Mouse (Mus musculus): Measurements from ENCODE around the gene Alk. TPM values are rescaled to one million over a fixed set of nuclear protein-coding genes. Genes with fewer than 3 reads are reported as not detected.
A peak's percentile ranks its signal among the peaks of the same experiment; 100 is the strongest.

Gene Alk
- polyA plus RNA-seq, 1 experiment from 2014 or later = 0.61 TPM

- no peak overlapping the region for H3K4me3 ChIP-seq (ENCODE audit: low read depth, low read length)
- no peak overlapping the region for H3K4me2 ChIP-seq (replicated peaks; ENCODE audit: low read depth)
- no peak for DNase-seq (ENCODE audit: low spot score)
- H3K4me1 ChIP-seq (replicated peaks; ENCODE audit: control insufficient read depth, insufficient read depth) = no peaks in the 10 kb centered on the region
- H3K9ac ChIP-seq (ENCODE audit: low read length) = no peak overlapping the region
- TF ChIP-seq CTCF (IDR thresholded peaks at IDR 0.05; ENCODE audit: low read depth) (no peak), EP300 (optimal IDR thresholded peaks at IDR 0.05) (no peak)
- H3K9me3 ChIP-seq (ENCODE audit: control insufficient read depth, low read length) = no peaks in the 10 kb centered on the region
- H3K36me3 ChIP-seq (ENCODE audit: control insufficient read depth, insufficient read depth, low read length) = no peaks in the 10 kb centered on the region
- 70% methylated on average over 4 of the region's 4 CpGs for WGBS
- H3K27me3 ChIP-seq (ENCODE audit: control insufficient read depth, insufficient read depth, low read length) = no peaks in the 10 kb centered on the region
- H3K27ac ChIP-seq (replicated peaks) = no peak overlapping the region
- ATAC-seq (ENCODE audit: low FRiP score, low TSS enrichment) = no peak
These were observed 627.8 kb downstream of the Alk start for GRCm38 (mm10) chr17:71976661-71977060.

GRCm38 (mm10) chr17:71973704-71974103 lies 630.7 kb downstream of the Alk start:
- H3K9ac ChIP-seq (ENCODE audit: low read length) = no peak overlapping the region
- H3K27me3 ChIP-seq (ENCODE audit: control insufficient read depth, insufficient read depth, low read length) = no peaks in the 10 kb centered on the region
- TF ChIP-seq EP300 (optimal IDR thresholded peaks at IDR 0.05) (no peak), CTCF (IDR thresholded peaks at IDR 0.05; ENCODE audit: low read depth) (no peak)
- ATAC-seq (ENCODE audit: low FRiP score, low TSS enrichment) = no peak
- WGBS = 81% methylated on average over 7 of the region's 7 CpGs
- H3K27ac ChIP-seq (replicated peaks) = no peak overlapping the region
- H3K36me3 ChIP-seq (ENCODE audit: control insufficient read depth, insufficient read depth, low read length) = no peaks in the 10 kb centered on the region
- no peak for DNase-seq (ENCODE audit: low spot score)
- H3K4me1 ChIP-seq (replicated peaks; ENCODE audit: control insufficient read depth, insufficient read depth) = no peaks in the 10 kb centered on the region
- no peaks in the 10 kb centered on the region for H3K9me3 ChIP-seq (ENCODE audit: control insufficient read depth, low read length)
- no peak overlapping the region for H3K4me3 ChIP-seq (ENCODE audit: low read depth, low read length)
- no peak overlapping the region for H3K4me2 ChIP-seq (replicated peaks; ENCODE audit: low read depth)

GRCm38 (mm10) chr17:71967356-71967755 lies 637.1 kb downstream of the Alk start:
- no peak for TF ChIP-seq CTCF (IDR thresholded peaks at IDR 0.05; ENCODE audit: low read depth)
- TF ChIP-seq EP300 (optimal IDR thresholded peaks at IDR 0.05) = no peak
- WGBS = 65% methylated on average over 12 of the region's 12 CpGs

GRCm38 (mm10) chr17:71965733-71966606 lies 638.5 kb downstream of the Alk start:
- 62% methylated on average over 9 of the region's 9 CpGs for WGBS
- Histone ChIP-seq H3K9ac (ENCODE audit: low read length) (no peak overlapping the region), H3K4me2 (replicated peaks; ENCODE audit: low read depth) (no peak overlapping the region), H3K27me3 (ENCODE audit: control insufficient read depth, insufficient read depth, low read length) (no peaks in the 10 kb centered on the region), H3K36me3 (ENCODE audit: control insufficient read depth, insufficient read depth, low read length) (no peaks in the 10 kb centered on the region), H3K27ac (replicated peaks) (no peak overlapping the region), H3K4me1 (replicated peaks; ENCODE audit: control insufficient read depth, insufficient read depth) (no peaks in the 10 kb centered on the region), H3K4me3 (ENCODE audit: low read depth, low read length) (no peak overlapping the region), H3K9me3 (ENCODE audit: control insufficient read depth, low read length) (no peaks in the 10 kb centered on the region)
- TF ChIP-seq EP300 (optimal IDR thresholded peaks at IDR 0.05) (no peak), CTCF (IDR thresholded peaks at IDR 0.05; ENCODE audit: low read depth) (peak; percentile 76)
- ATAC-seq (ENCODE audit: low FRiP score, low TSS enrichment) (no peak), DNase-seq (ENCODE audit: low spot score) (no peak)

More at GRCm38 (mm10) chr17:71967356-71967755, 637.1 kb downstream of the Alk start:
- no peaks in the 10 kb centered on the region for H3K4me1 ChIP-seq (replicated peaks; ENCODE audit: control insufficient read depth, insufficient read depth)
- no peak overlapping the region for H3K9ac ChIP-seq (ENCODE audit: low read length)
- no peaks in the 10 kb centered on the region for H3K27me3 ChIP-seq (ENCODE audit: control insufficient read depth, insufficient read depth, low read length)
- no peak overlapping the region for H3K4me3 ChIP-seq (ENCODE audit: low read depth, low read length)
- ATAC-seq (ENCODE audit: low FRiP score, low TSS enrichment) = no peak
- H3K27ac ChIP-seq (replicated peaks) = no peak overlapping the region
- no peaks in the 10 kb centered on the region for H3K36me3 ChIP-seq (ENCODE audit: control insufficient read depth, insufficient read depth, low read length)
- no peak overlapping the region for H3K4me2 ChIP-seq (replicated peaks; ENCODE audit: low read depth)
- H3K9me3 ChIP-seq (ENCODE audit: control insufficient read depth, low read length) = no peaks in the 10 kb centered on the region
- no peak for DNase-seq (ENCODE audit: low spot score)

GRCm38 (mm10) chr17:71964610-71965009 lies 639.8 kb downstream of the Alk start:
- H3K9me3 ChIP-seq (ENCODE audit: control insufficient read depth, low read length) = no peaks in the 10 kb centered on the region
- no peaks in the 10 kb centered on the region for H3K4me1 ChIP-seq (replicated peaks; ENCODE audit: control insufficient read depth, insufficient read depth)
- H3K4me2 ChIP-seq (replicated peaks; ENCODE audit: low read depth) = no peak overlapping the region
- H3K27me3 ChIP-seq (ENCODE audit: control insufficient read depth, insufficient read depth, low read length) = no peaks in the 10 kb centered on the region
- H3K27ac ChIP-seq (replicated peaks) = no peak overlapping the region
- WGBS = 72% methylated on average over 11 of the region's 11 CpGs
- ATAC-seq (ENCODE audit: low FRiP score, low TSS enrichment) (no peak), DNase-seq (ENCODE audit: low spot score) (no peak)
- no peaks in the 10 kb centered on the region for H3K36me3 ChIP-seq (ENCODE audit: control insufficient read depth, insufficient read depth, low read length)
- TF ChIP-seq EP300 (optimal IDR thresholded peaks at IDR 0.05) = no peak
- TF ChIP-seq CTCF (IDR thresholded peaks at IDR 0.05; ENCODE audit: low read depth) = no peak
- H3K9ac ChIP-seq (ENCODE audit: low read length) = no peak overlapping the region
- H3K4me3 ChIP-seq (ENCODE audit: low read depth, low read length) = no peak overlapping the region

- no peak overlapping the region for H3K4me2 ChIP-seq (replicated peaks; ENCODE audit: low read depth)
- H3K4me3 ChIP-seq (ENCODE audit: low read depth, low read length) = no peak overlapping the region
- DNase-seq (ENCODE audit: low spot score) (no peak), ATAC-seq (ENCODE audit: low FRiP score, low TSS enrichment) (no peak)
- WGBS = 50% methylated on average over 9 of the region's 9 CpGs
- H3K9me3 ChIP-seq (ENCODE audit: control insufficient read depth, low read length) = no peaks in the 10 kb centered on the region
- no peak overlapping the region for H3K9ac ChIP-seq (ENCODE audit: low read length)
- H3K27ac ChIP-seq (replicated peaks) = no peak overlapping the region
- H3K4me1 ChIP-seq (replicated peaks; ENCODE audit: control insufficient read depth, insufficient read depth) = no peaks in the 10 kb centered on the region
- no peaks in the 10 kb centered on the region for H3K27me3 ChIP-seq (ENCODE audit: control insufficient read depth, insufficient read depth, low read length)
- no peaks in the 10 kb centered on the region for H3K36me3 ChIP-seq (ENCODE audit: control insufficient read depth, insufficient read depth, low read length)
- TF ChIP-seq EP300 (optimal IDR thresholded peaks at IDR 0.05) (no peak), CTCF (IDR thresholded peaks at IDR 0.05; ENCODE audit: low read depth) (no peak)
These were observed 641.7 kb downstream of the Alk start for GRCm38 (mm10) chr17:71962746-71963145.
